Mouse (Mus musculus): ENCODE results near the gene Dlg1. TPM values are rescaled to one million over a fixed set of nuclear protein-coding genes. Genes with fewer than 3 reads are reported as not detected.
A peak's percentile ranks its signal among the peaks of the same experiment; 100 is the strongest.

Gene Dlg1
- total and polyA plus RNA-seq, 2 experiments from 2014 or later, result 7.5 to 17.9 TPM

GRCm38 (mm10) chr16:31896971-31897774 is 233.9 kb downstream of the Dlg1 start:
- DNase-seq (ENCODE audit: low spot score), result peak; percentile 12
- no peak overlapping the region for H3K9ac ChIP-seq (replicated peaks; ENCODE audit: low read depth, low read length)

DNA sequence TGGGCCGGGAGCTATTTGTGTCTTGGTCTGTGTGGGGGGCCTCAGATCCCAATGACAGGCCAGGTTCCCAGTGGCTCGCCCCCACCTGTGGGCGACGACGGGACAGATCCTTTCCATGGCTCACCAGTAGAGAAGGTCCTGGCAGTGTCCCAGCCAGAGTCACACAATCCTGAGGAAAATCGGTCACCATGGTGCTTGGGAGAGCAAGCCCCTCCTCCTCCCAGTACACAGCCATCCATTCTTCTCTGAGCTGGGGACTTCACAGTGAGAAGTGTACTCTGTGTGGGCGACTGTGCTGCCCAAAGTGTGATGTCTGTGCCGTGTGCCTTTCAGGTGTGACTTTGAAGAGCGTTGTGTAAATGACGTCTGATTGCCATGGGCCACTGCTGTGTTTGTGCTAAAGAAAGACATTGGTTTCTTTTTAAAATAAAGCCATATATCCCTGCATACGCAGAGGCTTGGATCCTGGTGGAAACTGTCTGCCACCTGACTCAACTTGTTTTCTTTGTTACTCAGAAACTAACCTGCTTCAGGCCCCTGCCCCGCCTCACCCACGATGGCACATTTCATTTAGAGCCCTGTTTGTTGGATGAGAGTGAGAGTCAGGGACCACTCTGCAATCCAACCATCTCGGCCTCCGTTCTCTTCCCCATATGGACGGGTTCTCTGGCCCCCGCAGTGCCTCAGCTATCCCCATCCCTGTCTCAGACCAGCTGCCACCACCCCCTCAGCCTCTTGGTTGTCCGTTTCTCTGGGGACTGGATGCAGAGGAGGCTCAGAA is 235.5 kb downstream of the Dlg1 start:
- Histone ChIP-seq H3K9me3 (replicated peaks; ENCODE audit: control insufficient read depth, low read length) (no peaks in the 10 kb centered on the region), H3K4me1 (ENCODE audit: control insufficient read depth, insufficient read depth) (no peaks in the 10 kb centered on the region), H3K27me3 (ENCODE audit: control insufficient read depth, insufficient read depth, low read length) (no peaks in the 10 kb centered on the region), H3K4me3 (ENCODE audit: low read depth, low read length) (no peak overlapping the region), H3K9ac (replicated peaks; ENCODE audit: low read depth, low read length) (no peak overlapping the region), H3K36me3 (replicated peaks; ENCODE audit: control insufficient read depth, insufficient read depth, low read length) (no peaks in the 10 kb centered on the region), H3K4me2 (ENCODE audit: low read depth, low read length) (no peak overlapping the region), H3K27ac (ENCODE audit: low read depth) (no peak overlapping the region)
- no peak for ATAC-seq (ENCODE audit: insufficient read depth, low read depth)
- TF ChIP-seq CTCF (IDR thresholded peaks at IDR 0.05; ENCODE audit: low read depth) (no peak), EP300 (IDR thresholded peaks at IDR 0.05; ENCODE audit: low read depth) (no peak)
- 79% methylated on average over 18 of the region's 18 CpGs for WGBS
- DNase-seq (ENCODE audit: low spot score), result no peak

More at GRCm38 (mm10) chr16:31896971-31897774, 233.9 kb downstream of the Dlg1 start:
- Histone ChIP-seq H3K9me3 (replicated peaks; ENCODE audit: control insufficient read depth, low read length) (no peaks in the 10 kb centered on the region), H3K4me3 (ENCODE audit: low read depth, low read length) (peak overlapping the region; percentile 20; the same call in 1 of the 2 replicates), H3K27ac (ENCODE audit: low read depth) (no peak overlapping the region), H3K36me3 (replicated peaks; ENCODE audit: control insufficient read depth, insufficient read depth, low read length) (no peaks in the 10 kb centered on the region), H3K4me1 (ENCODE audit: control insufficient read depth, insufficient read depth) (no peaks in the 10 kb centered on the region), H3K4me2 (ENCODE audit: low read depth, low read length) (peak overlapping the region; percentile 55), H3K27me3 (ENCODE audit: control insufficient read depth, insufficient read depth, low read length) (no peaks in the 10 kb centered on the region)
- peak; percentile 70; the same call in 1 of the 2 replicates for ATAC-seq (ENCODE audit: insufficient read depth, low read depth)
- 19% methylated on average over 29 of the region's 29 CpGs for WGBS
- TF ChIP-seq EP300 (IDR thresholded peaks at IDR 0.05; ENCODE audit: low read depth) (no peak), CTCF (IDR thresholded peaks at IDR 0.05; ENCODE audit: low read depth) (peak; percentile 30)

- TF ChIP-seq EP300 (IDR thresholded peaks at IDR 0.05; ENCODE audit: low read depth) (no peak), CTCF (IDR thresholded peaks at IDR 0.05; ENCODE audit: low read depth) (no peak)
- Histone ChIP-seq H3K36me3 (replicated peaks; ENCODE audit: control insufficient read depth, insufficient read depth, low read length) (no peaks in the 10 kb centered on the region), H3K9me3 (replicated peaks; ENCODE audit: control insufficient read depth, low read length) (no peaks in the 10 kb centered on the region), H3K4me1 (ENCODE audit: control insufficient read depth, insufficient read depth) (no peaks in the 10 kb centered on the region), H3K4me3 (ENCODE audit: low read depth, low read length) (no peak overlapping the region), H3K4me2 (ENCODE audit: low read depth, low read length) (no peak overlapping the region), H3K9ac (replicated peaks; ENCODE audit: low read depth, low read length) (no peak overlapping the region), H3K27ac (ENCODE audit: low read depth) (no peak overlapping the region), H3K27me3 (ENCODE audit: control insufficient read depth, insufficient read depth, low read length) (no peaks in the 10 kb centered on the region)
- 68% methylated on average over 1 of the region's 1 CpGs for whole genome bisulfite sequencing
- no peak for ATAC-seq (ENCODE audit: insufficient read depth, low read depth)
- DNase-seq (ENCODE audit: low spot score), result no peak
Measured at GRCm38 (mm10) chr16:31901886-31902285, 238.6 kb downstream of the Dlg1 start.

DNA sequence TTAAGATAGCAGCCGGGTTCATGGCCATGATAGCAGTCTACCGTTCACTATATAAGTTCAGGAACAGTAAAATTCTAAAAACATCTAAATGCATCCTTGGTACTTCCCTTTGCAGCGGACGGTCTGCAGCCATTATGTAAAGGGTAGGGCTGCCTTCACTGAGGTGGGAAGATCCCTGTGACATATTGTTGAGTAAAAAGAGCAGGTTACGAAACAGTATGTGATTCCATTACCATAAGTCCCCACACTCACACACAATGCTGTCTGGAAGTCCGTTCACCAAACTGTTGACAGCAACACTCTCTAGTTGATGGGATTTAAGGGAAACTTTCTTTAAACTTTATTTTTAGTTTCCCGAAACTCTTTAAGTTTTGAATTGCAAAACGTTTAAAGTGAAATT is 240.0 kb downstream of the Dlg1 start:
- WGBS, result 86% methylated on average over 8 of the region's 8 CpGs
- no peak overlapping the region for H3K4me3 ChIP-seq (ENCODE audit: low read depth, low read length)

DNA sequence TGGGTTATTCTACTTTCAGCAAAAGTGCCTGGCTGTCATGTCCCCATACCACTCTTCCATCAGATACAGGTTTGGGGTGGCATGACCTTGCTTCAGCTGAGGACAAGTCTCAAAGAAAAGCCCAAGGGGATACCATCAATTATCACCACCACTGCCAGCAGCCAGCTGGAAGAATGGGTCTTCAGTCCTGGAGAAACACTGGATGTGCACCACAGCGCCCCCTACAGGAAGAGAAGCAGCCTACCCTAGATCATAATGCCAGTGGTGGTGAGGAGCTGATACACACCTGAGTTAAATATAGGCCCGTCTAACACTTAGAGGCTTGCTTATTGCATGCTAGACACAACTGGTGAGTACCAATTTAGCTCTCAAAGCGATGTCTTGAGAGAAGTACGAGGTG is 242.1 kb downstream of the Dlg1 start:
- Histone ChIP-seq H3K36me3 (replicated peaks; ENCODE audit: control insufficient read depth, insufficient read depth, low read length) (no peaks in the 10 kb centered on the region), H3K27ac (ENCODE audit: low read depth) (no peak overlapping the region), H3K4me3 (ENCODE audit: low read depth, low read length) (no peak overlapping the region), H3K27me3 (ENCODE audit: control insufficient read depth, insufficient read depth, low read length) (no peaks in the 10 kb centered on the region), H3K9ac (replicated peaks; ENCODE audit: low read depth, low read length) (no peak overlapping the region), H3K4me2 (ENCODE audit: low read depth, low read length) (no peak overlapping the region), H3K4me1 (ENCODE audit: control insufficient read depth, insufficient read depth) (no peaks in the 10 kb centered on the region), H3K9me3 (replicated peaks; ENCODE audit: control insufficient read depth, low read length) (no peaks in the 10 kb centered on the region)
- ATAC-seq (ENCODE audit: insufficient read depth, low read depth) (no peak), DNase-seq (ENCODE audit: low spot score) (no peak)
- WGBS, result 71% methylated on average over 4 of the region's 4 CpGs
- no peak for TF ChIP-seq CTCF (IDR thresholded peaks at IDR 0.05; ENCODE audit: low read depth)
- TF ChIP-seq EP300 (IDR thresholded peaks at IDR 0.05; ENCODE audit: low read depth), result no peak

More for the DNA sequence above, 240.0 kb downstream of the Dlg1 start:
- no peak for TF ChIP-seq EP300 (IDR thresholded peaks at IDR 0.05; ENCODE audit: low read depth)
- no peak for TF ChIP-seq CTCF (IDR thresholded peaks at IDR 0.05; ENCODE audit: low read depth)
- H3K36me3 ChIP-seq (replicated peaks; ENCODE audit: control insufficient read depth, insufficient read depth, low read length), result no peaks in the 10 kb centered on the region
- DNase-seq (ENCODE audit: low spot score) (no peak), ATAC-seq (ENCODE audit: insufficient read depth, low read depth) (no peak)
- H3K9ac ChIP-seq (replicated peaks; ENCODE audit: low read depth, low read length), result no peak overlapping the region
- no peak overlapping the region for H3K27ac ChIP-seq (ENCODE audit: low read depth)
- no peaks in the 10 kb centered on the region for H3K4me1 ChIP-seq (ENCODE audit: control insufficient read depth, insufficient read depth)
- no peaks in the 10 kb centered on the region for H3K27me3 ChIP-seq (ENCODE audit: control insufficient read depth, insufficient read depth, low read length)
- no peak overlapping the region for H3K4me2 ChIP-seq (ENCODE audit: low read depth, low read length)
- H3K9me3 ChIP-seq (replicated peaks; ENCODE audit: control insufficient read depth, low read length), result no peaks in the 10 kb centered on the region

Data from heart, postnatal 0 days (tissue).